Mouse (Mus musculus) adrenal gland, postnatal 14 days (tissue): ENCODE results near the gene Rftn1. TPM values are rescaled to one million over a fixed set of nuclear protein-coding genes. Genes with fewer than 3 reads are reported as not detected.

Source experiments
- DNase-seq: peaks from one replicate; pipeline ENCODE4 v3.0.0; 2021; ENCODE audit warnings: mixed read lengths
- total RNA-seq: library from RNA; stranded (reverse); gene quantifications from 2 replicates; pipeline ENCODE4 v1.2.3, GENCODE M21; 2021

Rftn1 gene
- total RNA-seq, 1 experiment from 2014 or later, result 17.6 TPM

DNA sequence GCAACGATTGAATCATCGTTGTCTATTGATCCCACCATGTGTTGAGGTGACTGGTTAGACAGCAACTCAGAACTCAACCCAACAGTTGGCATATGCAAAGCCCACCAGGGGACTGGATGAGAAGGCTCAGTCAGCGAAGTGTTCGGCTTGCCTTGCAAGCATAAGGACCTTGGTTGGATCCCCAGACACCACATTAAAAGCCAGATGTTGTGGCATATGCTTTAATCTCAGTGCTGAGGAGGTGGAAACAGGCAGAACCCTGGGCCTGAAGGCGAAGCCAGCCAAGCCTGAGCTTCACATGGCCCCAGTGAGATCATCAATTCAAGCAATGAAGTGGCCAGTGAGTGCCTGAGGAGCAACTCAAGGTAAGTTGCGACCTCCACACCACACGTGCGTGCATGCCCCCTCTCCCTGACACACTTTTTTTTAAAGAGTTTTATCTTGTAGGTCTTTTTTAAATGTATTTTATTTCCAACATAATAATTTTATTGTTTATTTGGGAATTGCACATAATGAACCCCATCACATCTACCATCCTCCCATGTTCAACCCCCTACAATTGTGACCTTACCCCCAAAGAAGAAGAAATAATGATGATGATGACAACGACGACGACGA is 11.5 kb upstream of the Rftn1 start:
- DNase-seq, result no peak

DNA sequence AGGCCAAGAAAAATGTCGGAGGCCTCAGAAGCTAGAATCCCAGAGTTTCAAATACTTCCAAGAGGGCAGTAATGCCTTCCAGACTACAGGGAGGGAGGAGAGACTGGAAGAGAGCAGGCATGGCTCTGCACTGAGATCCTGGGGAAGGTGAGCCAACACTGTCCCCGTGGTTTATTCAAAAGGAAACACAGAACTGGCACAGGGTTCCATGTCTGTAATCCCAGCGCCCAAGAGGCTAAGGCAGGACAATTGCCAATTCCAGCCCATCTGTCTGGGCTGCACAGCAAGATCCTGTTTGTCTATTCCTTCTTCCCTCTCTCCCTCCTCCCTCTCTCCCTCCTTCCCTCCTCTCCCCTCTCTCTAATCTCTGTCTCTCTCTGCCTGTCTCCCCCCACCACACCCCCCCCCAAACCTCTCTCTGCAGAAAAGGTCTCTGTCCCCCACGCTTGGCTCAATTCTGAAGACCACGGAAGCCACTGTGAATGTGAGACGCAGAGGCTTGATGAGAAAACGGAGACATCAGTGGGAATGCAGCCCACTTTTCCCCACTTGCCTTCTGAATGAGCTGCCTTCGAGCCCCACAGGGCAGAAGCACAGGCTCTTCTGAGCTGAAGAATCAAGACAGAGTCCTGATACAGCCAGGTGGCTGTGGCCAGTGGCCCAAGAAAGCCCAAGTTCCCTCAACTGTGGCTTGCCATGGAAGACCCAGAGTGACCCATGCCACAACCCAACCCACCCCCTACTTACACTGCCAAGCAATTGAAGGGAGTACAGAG is 8.8 kb upstream of the Rftn1 start:
- DNase-seq, result peak; percentile 33

DNA sequence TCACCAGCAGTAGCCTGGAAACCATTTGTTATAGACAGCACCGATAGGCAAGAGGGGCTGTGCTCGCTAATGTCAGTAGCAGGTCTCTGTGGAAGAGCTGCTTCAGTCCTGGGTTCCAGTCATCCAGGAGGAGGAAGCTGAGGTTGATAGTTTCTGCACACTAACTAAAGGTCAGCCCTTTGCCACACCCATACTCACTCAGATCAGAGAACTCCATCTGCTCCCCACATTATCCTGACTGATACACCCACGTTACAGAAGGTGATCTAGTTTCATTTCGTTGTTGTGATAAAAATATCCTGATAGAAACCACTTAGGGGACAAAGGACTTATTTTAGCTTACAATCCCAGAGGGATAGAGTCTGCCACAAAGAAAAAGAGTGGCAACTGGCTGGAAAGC is 7.1 kb upstream of the Rftn1 start:
- no peak for DNase-seq

DNA sequence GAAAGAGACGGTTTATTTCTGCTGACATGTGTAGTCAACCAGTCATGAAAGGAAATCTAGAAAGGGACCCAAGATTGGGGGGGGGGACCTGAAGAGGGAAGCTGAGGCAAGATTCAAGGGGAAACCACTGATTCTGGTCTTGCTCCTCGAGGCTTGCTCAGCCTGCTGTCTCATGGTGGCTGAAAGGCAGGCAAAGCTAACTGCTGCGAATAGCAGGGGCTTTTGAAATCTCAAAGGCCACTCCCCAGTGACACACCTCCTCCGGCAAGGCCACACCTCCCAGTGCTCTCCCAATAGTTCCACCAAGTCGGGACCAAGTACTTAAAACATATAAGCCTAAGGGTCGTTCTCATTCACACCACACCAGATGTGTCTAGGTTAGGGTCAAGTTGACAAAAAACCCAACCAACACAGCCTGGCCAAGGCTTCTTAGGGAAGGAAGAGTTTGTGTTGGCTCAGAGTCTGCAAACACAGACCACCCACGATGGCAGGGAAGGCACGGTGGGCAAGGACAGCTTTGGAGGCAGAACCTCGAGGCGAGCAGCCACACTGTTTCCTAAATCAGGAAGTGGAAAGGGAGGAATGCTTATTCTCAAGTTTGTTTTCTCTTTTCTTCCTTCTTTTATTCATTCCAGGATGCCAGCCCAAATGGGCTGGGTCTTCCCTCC is 5.7 kb upstream of the Rftn1 start:
- no peak for DNase-seq

DNA sequence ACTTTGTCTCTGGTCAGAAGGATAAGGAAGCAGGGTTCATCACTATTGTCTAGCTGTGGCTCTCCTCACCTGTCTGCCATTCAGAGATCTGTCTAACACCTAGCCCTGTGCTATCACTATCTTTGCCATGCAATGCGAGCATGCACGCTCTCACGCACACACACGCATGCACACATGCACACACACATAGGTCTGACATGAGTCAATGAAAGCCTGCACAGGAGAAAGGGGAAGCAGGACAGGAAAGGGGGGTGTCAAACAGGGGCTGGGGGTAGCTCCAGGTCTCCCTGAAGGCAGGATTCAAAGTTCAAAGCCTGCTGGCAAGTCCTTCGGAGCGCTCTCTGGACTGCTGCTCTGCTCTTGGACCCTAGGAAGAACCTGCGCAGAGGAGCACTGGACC is 4.9 kb upstream of the Rftn1 start:
- DNase-seq, result no peak

DNA sequence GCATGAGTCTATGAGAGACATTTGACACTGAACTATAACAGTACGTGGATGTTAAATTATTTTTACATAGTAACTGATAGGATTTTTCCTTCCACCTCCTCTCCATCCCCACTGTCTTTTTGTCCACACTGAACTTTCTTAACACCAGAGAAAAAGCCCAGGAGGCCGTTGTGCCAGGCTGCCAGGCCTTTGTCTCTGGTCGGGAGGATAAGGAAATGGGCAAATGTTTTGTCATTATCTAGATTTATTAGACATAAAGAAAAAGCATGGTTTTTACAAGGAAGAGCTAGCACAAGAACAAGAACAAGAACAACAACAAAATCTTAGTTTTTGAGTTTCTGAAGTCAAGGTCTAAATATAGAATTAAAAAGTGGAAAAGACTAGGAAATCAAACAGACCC is 4.1 kb upstream of the Rftn1 start:
- no peak for DNase-seq

DNA sequence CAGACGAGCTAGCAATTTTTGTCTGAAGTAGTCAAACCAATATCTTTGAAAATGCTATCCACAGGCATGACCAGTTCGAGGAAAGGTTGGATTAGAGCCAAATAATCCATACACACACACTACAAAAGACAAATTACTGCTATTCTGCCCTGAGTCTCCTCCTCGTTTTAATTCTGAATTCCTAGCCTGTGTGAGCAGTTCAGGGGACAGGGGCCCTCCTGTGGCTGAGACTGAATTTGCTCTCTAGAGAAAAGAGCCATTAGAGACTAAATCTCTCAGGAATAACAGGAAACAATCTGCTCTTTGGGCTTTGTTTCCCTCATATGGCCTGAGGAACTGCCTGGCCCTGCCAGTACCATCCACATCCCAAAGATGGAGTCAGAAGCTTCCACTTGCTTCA is 3.2 kb upstream of the Rftn1 start:
- no peak for DNase-seq

DNA sequence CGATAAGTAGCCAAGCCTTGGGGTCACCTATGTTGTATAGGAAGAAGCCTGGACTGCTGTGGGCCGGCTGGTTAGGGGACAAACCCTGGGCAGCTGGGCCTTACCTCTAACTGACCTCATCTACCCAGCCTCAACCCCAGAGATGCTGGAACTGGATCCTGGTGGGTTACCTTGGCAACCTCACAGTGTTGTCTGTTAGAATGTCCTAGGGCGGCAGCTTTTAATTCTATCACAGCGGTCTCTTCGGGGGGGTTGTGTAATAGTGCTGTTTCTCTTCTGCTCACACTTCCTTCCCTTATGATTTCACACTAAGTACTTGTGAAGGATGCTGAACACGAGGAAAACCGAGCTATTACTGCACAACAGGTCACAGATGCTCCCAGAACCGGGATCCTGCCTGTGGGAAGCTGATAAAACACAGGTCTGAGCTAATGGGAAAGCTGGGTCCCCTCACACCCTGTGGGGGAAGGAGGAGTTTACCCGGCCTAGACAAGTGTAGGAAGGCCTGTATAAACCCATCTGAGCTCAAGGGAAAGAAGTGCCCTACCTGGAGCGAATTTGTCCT is 2.0 kb upstream of the Rftn1 start:
- no peak for DNase-seq

DNA sequence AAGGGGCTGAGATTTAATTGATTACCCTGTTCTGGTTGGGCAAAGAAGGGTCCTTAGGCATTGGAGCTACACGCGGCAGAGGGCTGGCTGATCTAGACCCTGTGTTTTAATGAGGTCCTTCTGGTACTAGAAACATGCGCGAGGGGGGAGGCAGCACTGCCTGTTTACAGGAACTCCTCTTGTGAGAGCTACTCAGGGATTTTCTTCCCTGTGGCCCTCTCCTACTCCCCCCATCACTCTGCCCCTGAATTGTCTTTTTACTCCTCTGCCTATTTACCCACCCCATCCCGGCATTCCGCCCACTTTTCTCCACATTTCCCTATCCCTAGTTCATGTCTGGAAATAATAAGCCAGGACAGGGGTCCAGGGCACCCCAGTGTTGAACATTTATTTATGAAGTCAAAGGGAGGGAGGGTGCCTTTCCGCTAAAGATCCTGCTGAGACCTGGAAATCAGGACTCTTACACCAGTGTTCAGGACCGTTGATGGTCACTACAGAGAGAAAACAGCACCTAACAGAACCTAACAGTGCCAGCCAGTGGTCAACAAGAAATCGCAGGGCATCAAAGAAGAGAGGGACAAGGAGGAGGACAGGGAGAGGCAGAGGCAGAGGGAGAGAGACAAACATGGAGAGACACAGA is 964 bp upstream of the Rftn1 start:
- no peak for DNase-seq

DNA sequence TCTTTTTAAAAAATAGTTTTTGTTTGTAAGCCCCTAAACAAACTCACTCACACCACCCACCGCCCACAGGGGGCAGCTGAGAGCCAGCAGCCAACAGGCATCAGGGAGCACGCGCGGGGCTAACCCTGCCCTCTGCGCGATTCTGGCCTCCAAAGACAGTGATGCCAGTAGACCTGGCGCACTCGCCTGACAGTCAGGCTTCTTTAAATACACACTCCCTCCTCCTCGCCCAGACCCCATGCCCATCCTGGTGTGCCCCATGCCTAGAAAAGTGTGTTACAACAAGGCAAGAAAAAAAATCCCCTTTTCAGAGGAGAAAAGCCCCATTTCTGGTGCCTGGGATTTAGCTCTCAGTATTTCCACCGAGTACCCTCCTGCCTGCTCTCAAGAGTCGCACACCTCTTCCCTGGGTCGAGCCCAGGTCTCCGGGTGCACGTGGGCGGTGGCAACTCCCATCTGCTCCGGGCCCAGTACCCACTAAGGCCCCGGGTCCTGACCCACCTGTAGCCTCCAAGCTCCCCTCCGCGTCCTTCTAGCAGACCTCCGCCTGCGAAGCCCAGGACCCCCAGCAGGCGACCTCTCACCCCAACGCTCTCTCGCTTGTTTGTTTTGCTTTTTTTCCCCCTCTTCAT is 977 bp downstream of the Rftn1 start:
- peak; percentile 74 for DNase-seq

DNA sequence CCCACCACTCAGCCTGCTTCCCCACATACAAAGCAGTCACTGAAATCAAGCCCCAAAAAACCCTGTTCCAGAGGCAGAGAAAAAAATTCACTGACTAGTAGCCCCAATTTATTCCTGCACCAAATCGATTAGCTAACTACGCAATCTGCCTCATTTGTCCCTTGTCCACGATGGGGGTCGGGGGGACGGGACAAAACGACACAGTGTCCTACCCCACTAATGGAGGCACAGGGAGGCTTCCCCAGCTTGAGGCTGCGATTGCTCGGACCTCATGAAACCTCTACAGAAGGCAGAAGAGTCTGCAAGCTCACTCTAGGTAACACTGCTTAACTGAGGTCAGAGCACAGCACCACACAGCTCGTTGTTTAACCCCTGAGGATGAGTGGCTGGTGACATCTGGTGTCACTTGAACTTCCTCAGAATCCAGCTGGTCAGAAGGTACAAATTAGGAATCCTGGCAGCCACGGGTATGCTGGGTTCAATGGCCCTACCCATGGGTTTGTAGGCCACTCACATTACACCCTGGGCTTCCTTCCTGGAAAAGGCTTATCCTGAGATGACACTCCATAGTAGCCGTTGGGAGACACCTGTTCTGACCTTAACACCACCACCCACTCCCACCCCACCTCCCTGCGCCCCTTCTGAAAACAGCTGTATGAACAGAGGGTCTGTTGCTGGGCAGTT is 1.7 kb downstream of the Rftn1 start:
- DNase-seq, result no peak

DNA sequence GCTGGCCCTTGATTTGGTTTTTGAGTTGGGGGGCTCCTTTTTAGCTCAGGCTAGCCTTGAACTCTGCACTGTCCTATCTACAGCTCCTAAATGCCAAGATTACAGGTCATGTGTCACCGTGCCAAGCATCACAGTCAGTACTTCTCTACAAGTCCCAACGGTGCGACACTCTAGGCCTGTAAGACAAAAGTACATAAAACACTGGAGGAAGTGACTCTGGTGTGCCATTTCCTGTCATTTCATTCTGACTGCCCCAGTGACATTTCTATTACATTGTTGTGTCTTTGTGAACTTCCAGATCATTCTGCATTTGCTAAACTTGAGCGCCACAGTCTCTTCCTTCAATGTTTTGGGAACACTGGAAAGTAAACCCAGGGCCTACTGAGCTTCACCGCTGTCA is 4.9 kb downstream of the Rftn1 start:
- no peak for DNase-seq

DNA sequence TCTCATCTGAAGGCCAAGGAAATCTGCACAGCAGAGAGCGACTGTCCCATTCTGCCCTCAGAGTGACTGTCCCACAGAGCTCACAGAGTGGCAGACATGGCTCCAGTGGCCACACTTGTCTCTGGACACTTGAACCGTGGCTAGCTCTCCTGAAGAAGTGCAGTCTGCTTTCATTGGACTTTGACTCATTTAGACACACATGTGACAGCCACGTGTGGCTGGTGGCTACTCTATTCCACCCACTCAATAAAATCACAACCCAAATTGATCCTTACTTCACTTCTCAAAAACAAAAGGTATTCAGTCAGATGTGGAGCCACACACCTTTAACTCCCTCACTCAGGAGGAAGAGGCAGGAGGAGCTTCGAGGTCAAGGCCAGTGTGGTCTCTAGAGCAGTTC is 5.4 kb downstream of the Rftn1 start:
- no peak for DNase-seq

DNA sequence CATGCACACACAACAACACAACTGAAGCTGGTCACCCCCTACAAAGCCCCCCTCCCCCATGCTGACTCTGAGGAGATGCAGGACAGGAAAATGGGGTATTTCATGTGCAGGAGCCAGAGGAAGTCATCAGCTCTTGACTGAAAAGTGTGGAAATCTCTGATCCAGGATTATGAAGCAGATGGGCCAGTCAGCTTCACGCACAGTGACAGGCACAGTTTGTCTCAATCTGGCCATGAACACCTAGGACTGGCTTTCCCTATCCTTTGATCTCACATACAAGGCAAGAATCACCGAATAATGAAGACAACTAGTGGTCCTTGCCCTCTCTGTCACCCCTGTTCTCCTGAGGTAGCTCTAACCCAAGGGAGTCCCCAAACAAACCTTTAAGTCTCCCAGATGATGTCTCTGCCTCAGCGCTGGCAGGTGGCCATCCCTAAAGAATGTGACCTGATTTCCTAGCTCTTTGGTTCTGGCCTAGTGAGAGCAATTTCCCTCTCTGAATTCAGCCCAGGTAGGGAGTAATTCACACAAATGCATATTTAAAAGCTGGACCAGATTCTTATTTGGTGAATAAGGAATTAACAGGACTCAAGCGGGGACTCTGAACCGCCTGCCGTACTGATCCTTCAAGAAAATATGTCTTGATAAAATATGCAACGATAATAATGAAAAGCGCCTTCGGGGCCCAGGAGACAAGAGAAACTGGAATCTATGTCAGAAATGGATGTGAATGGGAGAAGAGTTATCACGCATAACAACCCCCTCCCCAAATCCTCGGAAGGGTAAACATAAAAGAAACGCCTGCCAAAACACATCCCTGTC is 6.0 kb downstream of the Rftn1 start:
- no peak for DNase-seq

DNA sequence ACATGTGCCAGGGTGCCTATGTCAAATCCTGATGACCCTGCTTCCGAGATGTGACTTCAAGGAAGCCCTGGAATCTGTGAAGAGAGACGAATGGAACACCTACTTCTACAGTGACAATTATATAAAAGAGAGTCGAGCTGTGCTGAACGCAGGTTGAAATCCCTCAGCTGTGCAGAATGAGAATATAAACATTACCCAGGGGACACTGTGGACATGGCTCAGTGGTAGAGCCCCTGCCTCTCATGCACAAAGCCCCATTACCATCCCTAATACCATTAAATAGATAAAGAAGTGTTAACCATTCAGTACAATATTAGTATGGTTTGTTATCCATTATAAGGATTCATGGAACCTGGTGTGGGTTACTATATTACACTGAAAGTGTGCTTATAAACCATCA is 7.2 kb downstream of the Rftn1 start:
- DNase-seq, result no peak

DNA sequence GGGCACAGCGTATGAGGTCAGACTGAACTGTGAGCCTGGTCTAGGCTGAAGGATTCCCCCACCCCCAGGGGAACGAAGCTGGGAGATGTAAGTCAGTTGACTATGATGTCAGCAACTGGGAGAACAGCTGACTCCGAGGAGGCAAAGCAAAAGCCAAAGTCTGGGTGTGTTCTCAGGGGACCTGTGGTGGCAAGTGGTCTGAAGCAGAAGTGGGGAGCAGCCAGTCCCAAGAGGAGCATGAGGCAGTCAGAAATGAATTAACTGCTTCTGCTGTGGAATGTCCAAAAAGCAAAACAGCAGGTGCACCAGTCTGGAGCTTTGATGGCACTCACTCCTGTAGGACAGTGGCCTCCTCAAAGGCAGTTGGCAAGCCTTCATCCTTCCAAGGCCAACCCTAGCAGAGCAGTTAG is 7.9 kb downstream of the Rftn1 start:
- DNase-seq, result peak; percentile 34

DNA sequence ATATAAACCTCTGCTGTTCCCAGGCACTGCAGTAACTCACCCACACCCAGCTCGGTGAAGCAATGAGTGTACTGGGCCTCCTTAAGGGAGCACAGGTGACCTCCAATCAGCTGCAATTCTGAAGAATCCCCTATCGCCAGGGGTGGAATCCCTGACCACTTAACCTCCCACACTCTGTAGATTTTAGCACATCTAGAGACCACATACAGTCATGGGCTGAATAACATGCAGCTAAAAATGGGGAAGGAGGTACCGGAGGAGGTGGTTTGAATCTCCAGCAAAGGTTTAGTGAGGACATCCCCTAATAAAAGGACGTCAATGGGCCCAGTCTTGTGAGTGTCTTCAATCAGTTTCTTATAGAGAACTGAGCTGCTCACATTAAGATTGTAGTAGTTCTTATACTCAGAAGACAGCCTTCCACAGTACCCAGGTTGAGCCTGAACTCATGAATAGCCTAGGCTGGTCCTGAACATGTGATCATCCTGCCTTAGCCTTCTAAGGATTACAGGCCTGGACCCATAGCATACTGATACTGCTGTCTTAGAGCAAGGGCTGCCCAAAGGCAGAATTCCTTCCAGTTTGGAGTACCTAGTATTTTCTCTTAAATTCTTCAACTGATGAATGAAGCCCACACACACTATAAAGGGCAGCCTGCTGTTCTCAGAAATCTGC is 9.4 kb downstream of the Rftn1 start:
- DNase-seq, result no peak

DNA sequence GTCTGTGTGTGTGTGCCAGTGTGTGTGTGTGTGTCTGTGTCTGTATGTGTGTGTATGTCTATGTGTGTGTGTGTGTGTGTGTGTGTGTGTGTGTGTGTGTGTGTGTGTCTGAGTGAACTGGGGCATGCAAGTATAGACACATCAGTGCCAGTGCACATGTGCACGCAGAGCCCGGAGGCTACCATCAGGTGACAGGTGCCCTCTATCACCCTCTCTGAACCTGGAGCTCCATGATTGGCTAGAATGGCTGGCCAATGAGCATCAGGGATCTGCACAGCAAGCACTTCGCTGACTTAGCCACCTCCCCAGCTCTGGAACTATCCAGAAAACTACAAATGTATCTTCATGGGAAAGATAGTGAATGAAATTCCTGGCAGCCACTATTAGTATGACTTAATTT is 16.7 kb downstream of the Rftn1 start:
- no peak for DNase-seq

DNA sequence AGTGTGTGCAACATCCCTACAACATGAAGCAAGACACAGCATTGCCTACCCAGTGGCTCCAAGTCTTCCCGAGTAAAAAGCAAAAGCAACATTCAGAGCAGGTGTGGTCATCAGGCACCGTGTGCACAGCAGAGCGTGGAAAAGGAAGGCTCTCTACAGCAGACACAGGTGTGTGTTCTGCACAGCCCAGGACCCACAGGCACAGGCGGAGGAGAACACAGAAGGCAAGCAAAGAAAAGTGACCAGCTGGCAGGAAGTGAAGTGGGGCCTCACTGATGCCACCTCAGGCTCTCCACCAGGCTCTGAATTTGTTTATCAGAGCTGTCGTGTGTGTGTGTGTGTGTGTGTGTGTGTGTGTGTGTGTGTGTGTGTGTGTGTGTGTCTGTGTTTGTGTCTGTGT is 17.1 kb downstream of the Rftn1 start:
- no peak for DNase-seq

DNA sequence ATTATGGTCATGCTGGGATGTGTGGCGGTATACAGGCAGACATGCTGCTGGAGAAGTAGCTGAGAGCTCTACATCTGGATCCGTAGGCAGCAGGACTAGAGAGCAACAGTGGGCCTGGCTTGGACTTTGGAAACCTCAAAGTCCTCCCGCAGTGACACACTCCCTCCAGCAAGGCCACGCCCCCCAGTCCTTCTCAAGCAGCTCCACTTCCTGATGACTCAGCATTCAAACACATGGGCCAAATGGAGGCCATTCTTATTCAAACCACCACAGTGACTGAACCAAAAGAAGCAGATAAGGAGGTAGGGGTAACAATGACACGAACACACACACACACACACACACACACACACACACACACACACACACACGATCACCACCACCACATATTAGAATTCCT is 17.7 kb downstream of the Rftn1 start:
- DNase-seq, result no peak
